Mouse (Mus musculus): ENCODE measurements around the gene Lair1. TPM values are rescaled to one million over a fixed set of nuclear protein-coding genes. Genes with fewer than 3 reads are reported as not detected.

The Lair1 gene
- total RNA-seq (2023), result 100 to 1,000 TPM; 136 to 147 TPM

DNA sequence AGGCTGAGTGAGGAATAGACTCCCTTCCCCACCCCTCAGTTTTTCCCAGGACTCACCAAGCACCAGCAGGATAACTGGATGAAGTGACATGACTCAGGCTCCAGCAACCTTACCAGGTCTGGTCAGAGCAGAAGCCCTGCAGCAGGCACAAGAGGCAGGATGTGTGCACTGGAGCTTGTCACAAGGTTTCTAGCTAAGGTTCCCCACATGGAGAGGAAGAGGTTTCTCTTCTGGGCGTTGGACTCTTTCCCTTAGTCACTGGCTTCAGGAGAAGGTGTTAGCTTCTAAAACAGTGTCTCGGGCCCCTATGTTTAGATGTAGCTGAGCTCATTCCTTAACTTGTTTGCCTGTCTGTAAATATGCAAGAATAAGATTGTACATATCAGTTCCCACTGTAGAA is at the start of gene Lair1:
TSS of gene Lair1 (minus strand) at position 192 of the 400 bp plus-strand sequence.

Other genes starting within 250 kb of the Lair1 start
- gene Gm15448, start 237.5 kb downstream of the Lair1 start, total RNA-seq (2023), result 10 to 100 TPM; 70.0 to 75.3 TPM
- gene Pira2, start 218.2 kb downstream of the Lair1 start, total RNA-seq (2023), result 100 to 1,000 TPM in 1 of 2 experiments, 10 to 100 TPM in 1; 87.0 to 101 TPM
- gene Gm14548, start 165.1 kb downstream of the Lair1 start, total RNA-seq (2023), result 10 to 100 TPM; 51.8 to 62.5 TPM
- 10 to 100 TPM; 67.7 to 86.9 TPM for gene Lilra6, start 147.7 kb downstream of the Lair1 start, total RNA-seq (2023)
- gene Ttyh1, start 56.2 kb upstream of the Lair1 start, total RNA-seq (2023), result not detected
- gene Leng8, start 73.8 kb upstream of the Lair1 start, total RNA-seq (2023), result 100 to 1,000 TPM; 344 to 351 TPM
- 10 to 100 TPM; 22.2 to 26.5 TPM for gene Leng9, start 87.2 kb upstream of the Lair1 start, total RNA-seq (2023)
- gene Cdc42ep5, start 101.7 kb upstream of the Lair1 start, total RNA-seq (2023), result not detected
- gene Lilra5, start 174.6 kb upstream of the Lair1 start, total RNA-seq (2023), result 10 to 100 TPM; 25.6 to 26.7 TPM

All from monocyte, adult 59 days (primary cell).